Mouse (Mus musculus) small intestine, adult 2 months (tissue): ENCODE results near the gene Zmiz1.

Source experiments
- CTCF ChIP-seq: fragments of 200-500 bp; IDR thresholded peaks from 2 replicates; pipeline ENCODE4 v1.5.1; 2012; ENCODE audit warnings: low read depth, mild to moderate bottlenecking, control low read depth, inconsistent platforms, low read length, moderate library complexity, mixed read lengths; ENCODE audit not compliant: insufficient replicate concordance, insufficient read length; ENCODE audit errors: extremely low read depth
- POLR2A ChIP-seq: fragments of 200-500 bp; IDR thresholded peaks from 2 replicates; pipeline ENCODE4 v1.6.1; 2012; ENCODE audit warnings: low read depth, mild to moderate bottlenecking, control low read depth, inconsistent platforms, low read length, moderate library complexity

DNA sequence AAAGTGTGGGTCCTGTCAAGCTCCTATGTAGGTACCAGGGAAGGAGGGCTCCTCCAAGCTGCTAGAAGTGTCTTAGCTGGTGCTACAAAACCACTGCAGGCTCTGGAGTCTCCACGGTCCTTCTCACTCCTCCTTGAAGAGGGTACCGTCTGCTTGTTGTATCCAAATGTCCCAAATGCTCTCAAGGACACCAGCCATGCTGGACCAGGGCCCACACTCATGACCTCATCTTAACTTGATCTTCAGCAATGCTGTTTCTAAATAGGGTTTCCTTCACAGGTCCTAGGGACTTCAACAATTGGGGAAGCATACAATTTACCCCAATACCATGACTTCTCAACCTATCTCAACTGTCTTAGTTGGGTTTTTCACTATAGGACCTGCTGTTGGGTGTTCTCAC, 143.0 kb downstream of the Zmiz1 start:
- TF ChIP-seq CTCF (no peak), POLR2A (no peak)
